8 mouse cellular contexts compared by ENCODE assay signal in the genomic region with DNA sequence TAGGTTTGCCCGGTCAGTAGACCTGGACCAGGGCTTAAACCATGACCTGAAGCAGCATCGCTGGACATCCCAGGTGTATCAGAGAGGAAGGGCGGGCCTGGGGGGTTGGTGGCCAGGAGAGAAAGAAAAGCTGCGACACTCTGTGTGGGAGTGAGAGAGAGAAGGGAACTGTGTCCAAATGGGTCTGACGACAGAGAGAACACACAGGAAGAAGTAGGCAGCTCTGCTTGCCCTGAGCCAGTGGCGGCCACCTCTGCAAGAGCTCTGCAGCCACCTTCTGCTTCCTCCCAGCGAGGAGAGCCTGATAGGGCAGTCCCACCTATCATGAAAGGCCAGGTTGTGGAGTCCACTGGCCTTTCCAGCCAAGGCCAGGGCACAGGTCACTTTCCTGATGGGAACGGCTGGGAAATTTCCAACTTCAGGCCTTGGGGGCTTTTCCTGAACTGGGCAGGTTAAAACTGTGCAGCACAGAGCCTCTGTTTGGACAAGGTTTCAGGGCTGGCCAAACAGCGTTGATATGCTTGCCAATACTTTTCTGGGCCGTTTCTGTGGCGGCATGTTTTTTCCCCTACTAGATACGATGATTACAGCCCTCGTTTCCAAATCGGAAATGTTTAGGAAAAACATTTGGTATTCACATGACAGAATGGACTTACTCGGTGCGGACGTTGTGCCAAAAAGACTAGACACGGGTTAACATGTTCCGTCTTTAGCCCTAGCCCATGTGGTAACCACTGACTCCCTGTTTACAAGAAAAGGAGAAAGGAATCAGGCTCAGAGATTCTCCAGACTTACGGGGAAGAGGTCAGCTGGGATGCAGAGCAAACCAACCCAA. TPM values are rescaled to one million over a fixed set of nuclear protein-coding genes. Genes with fewer than 3 reads are reported as not detected.
DNase-seq lines count a peak whose midpoint lies in the region; ATAC-seq and TF ChIP-seq lines count a peak whose summit lies in the region.

No protein-coding gene starts in this region.

- no peak overlapping the region for H3K4me3 ChIP-seq in kidney, postnatal 0 days (replicated peaks; ENCODE audit: low read depth, low read length)
- peak overlapping the region; percentile 29 for H3K4me3 ChIP-seq in ES-Bruce4 (ENCODE audit: low read depth, low read length)
- H3K4me3 ChIP-seq in heart, embryonic 10.5 days = no peak overlapping the region
- H3K4me3 ChIP-seq in liver, embryonic 12.5 days = no peak overlapping the region
- H3K4me3 ChIP-seq in stomach, embryonic 14.5 days (ENCODE audit: low read depth, low read length) = no peak overlapping the region

- DNase-seq in kidney, postnatal 0 days (ENCODE audit: low spot score) = no peak
- DNase-seq in kidney, adult 8-10 months = no peak
- DNase-seq in heart, embryonic 10.5 days (ENCODE audit: low spot score) = no peak
- no peak for DNase-seq in cerebellum, adult 8-10 months
- no peak for DNase-seq in testis, postnatal 14 days (ENCODE audit: low spot score)

- ATAC-seq in kidney, postnatal 0 days (replicated peaks; ENCODE audit: low FRiP score, low read depth) = no peak
- ATAC-seq in liver, embryonic 12.5 days = peak; percentile 52
- no peak for ATAC-seq in stomach, embryonic 14.5 days (ENCODE audit: insufficient number of reproducible peaks, insufficient read depth, low FRiP score, low read depth)

- peaks cover 17% of the 10 kb centered on the region for H3K4me1 ChIP-seq in kidney, postnatal 0 days (replicated peaks; ENCODE audit: insufficient read depth, low read length)
- H3K4me1 ChIP-seq in ES-Bruce4 (ENCODE audit: control insufficient read depth, insufficient read depth, low read length) = peaks cover 8% of the 10 kb centered on the region
- H3K4me1 ChIP-seq in heart, embryonic 10.5 days = peaks cover 50% of the 10 kb centered on the region
- H3K4me1 ChIP-seq in liver, embryonic 12.5 days = peaks cover 37% of the 10 kb centered on the region
- peaks cover 36% of the 10 kb centered on the region for H3K4me1 ChIP-seq in stomach, embryonic 14.5 days (ENCODE audit: control insufficient read depth, insufficient read depth, low read length)

- H3K27me3 ChIP-seq in kidney, postnatal 0 days (ENCODE audit: insufficient read depth, low read length) = no peaks in the 10 kb centered on the region
- no peaks in the 10 kb centered on the region for H3K27me3 ChIP-seq in ES-Bruce4 (ENCODE audit: control insufficient read depth, insufficient read depth, low read length, poor library complexity, severe bottlenecking)
- H3K27me3 ChIP-seq in heart, embryonic 10.5 days (ENCODE audit: insufficient read depth, poor library complexity, severe bottlenecking) = no peaks in the 10 kb centered on the region
- H3K27me3 ChIP-seq in liver, embryonic 12.5 days (replicated peaks) = peaks cover 47% of the 10 kb centered on the region
- H3K27me3 ChIP-seq in stomach, embryonic 14.5 days (ENCODE audit: control insufficient read depth, insufficient read depth, low read length) = no peaks in the 10 kb centered on the region

- no peak for TF ChIP-seq EP300 in ES-Bruce4 (IDR thresholded peaks at IDR 0.05; ENCODE audit: insufficient read depth, low read depth, low read length)

- peak overlapping the region; percentile 48; the same call in 1 of the 2 replicates for H3K4me2 ChIP-seq in kidney, postnatal 0 days (ENCODE audit: low read length)
- 0 out of 2 replicates have a peak overlapping the region, but pooled peaks have one; percentile 34 for H3K4me2 ChIP-seq in liver, embryonic 12.5 days
- H3K4me2 ChIP-seq in stomach, embryonic 14.5 days (replicated peaks; ENCODE audit: low read depth, low read length) = 0 out of 2 replicates have a peak overlapping the region, but pooled peaks have one; percentile 10

- no peak overlapping the region for H3K27ac ChIP-seq in kidney, postnatal 0 days
- peak overlapping the region; percentile 90 for H3K27ac ChIP-seq in ES-Bruce4 (ENCODE audit: insufficient read depth, low read length)
- peak overlapping the region; percentile 81 for H3K27ac ChIP-seq in heart, embryonic 10.5 days
- H3K27ac ChIP-seq in liver, embryonic 12.5 days = peak overlapping the region; percentile 58
- peak overlapping the region; percentile 78; the same call in 1 of the 2 replicates for H3K27ac ChIP-seq in stomach, embryonic 14.5 days (ENCODE audit: low read length)

- H3K9ac ChIP-seq in kidney, postnatal 0 days (ENCODE audit: low read depth, low read length) = no peak overlapping the region
- peak overlapping the region; percentile 16 for H3K9ac ChIP-seq in ES-Bruce4 (ENCODE audit: low read depth, poor library complexity, severe bottlenecking)
- no peak overlapping the region for H3K9ac ChIP-seq in liver, embryonic 12.5 days
- H3K9ac ChIP-seq in stomach, embryonic 14.5 days (replicated peaks; ENCODE audit: low read depth, low read length) = no peak overlapping the region; the same call in 1 of the 2 replicates

- no peak for TF ChIP-seq CTCF in kidney, postnatal 0 days (IDR thresholded peaks at IDR 0.05; ENCODE audit: low read depth)
- no peak for TF ChIP-seq CTCF in ES-Bruce4 (IDR thresholded peaks at IDR 0.05; ENCODE audit: low read depth, low read length)

- no peak for TF ChIP-seq POLR2A in ES-Bruce4 (IDR thresholded peaks at IDR 0.05; ENCODE audit: insufficient read depth, low read length)

- H3K9me3 ChIP-seq in kidney, postnatal 0 days (replicated peaks; ENCODE audit: low read length) = no peaks in the 10 kb centered on the region
- no peaks in the 10 kb centered on the region for H3K9me3 ChIP-seq in ES-Bruce4 (replicated peaks; ENCODE audit: control insufficient read depth, insufficient read depth, low read length, poor library complexity, severe bottlenecking)
- no peaks in the 10 kb centered on the region for H3K9me3 ChIP-seq in heart, embryonic 10.5 days
- H3K9me3 ChIP-seq in liver, embryonic 12.5 days (replicated peaks) = no peaks in the 10 kb centered on the region
- no peaks in the 10 kb centered on the region for H3K9me3 ChIP-seq in stomach, embryonic 14.5 days (ENCODE audit: control insufficient read depth, low read depth, low read length)

- H3K36me3 ChIP-seq in kidney, postnatal 0 days (ENCODE audit: insufficient read depth, low read length) = no peaks in the 10 kb centered on the region
- no peaks in the 10 kb centered on the region for H3K36me3 ChIP-seq in ES-Bruce4 (ENCODE audit: control insufficient read depth, insufficient read depth, low read length, poor library complexity, severe bottlenecking)
- H3K36me3 ChIP-seq in heart, embryonic 10.5 days = no peaks in the 10 kb centered on the region
- H3K36me3 ChIP-seq in liver, embryonic 12.5 days = no peaks in the 10 kb centered on the region
- H3K36me3 ChIP-seq in stomach, embryonic 14.5 days (ENCODE audit: control insufficient read depth, insufficient read depth, low read length) = no peaks in the 10 kb centered on the region

- 57% methylated on average over 20 of the region's 20 CpGs for WGBS in kidney, postnatal 0 days
- 64% methylated on average over 20 of the region's 20 CpGs for whole genome bisulfite sequencing in heart, embryonic 10.5 days
- WGBS in liver, embryonic 12.5 days (ENCODE audit: insufficient replicate concordance) = 55% methylated on average over 20 of the region's 20 CpGs
- 48% methylated on average over 20 of the region's 20 CpGs for WGBS in stomach, embryonic 14.5 days

RNA-seq across cellular contexts. Expression of a gene that starts 35.4 kb away (rescaled TPM):
- polyA plus RNA-seq in kidney, postnatal 0 days (2015; fragmentation: Nextera tagmentation; extraction: Ambion mirVana) = 2.4 and 3.7 TPM in 2 replicates
- 7.6 and 11.3 TPM in 2 replicates for polyA plus RNA-seq in ES-Bruce4 (2011; ENCODE audit: insufficient read depth, insufficient read length, low read depth, missing spikeins)
- polyA plus RNA-seq in heart, embryonic 10.5 days (2016; fragmentation: Nextera tagmentation; extraction: Ambion mirVana) = 3.4 and 3.8 TPM in 2 replicates
- 1.6 and 1.8 TPM in 2 replicates for polyA plus RNA-seq in liver, embryonic 12.5 days (2016; fragmentation: Nextera tagmentation; extraction: Ambion mirVana)
- 7.5 and 10.3 TPM in 2 replicates for polyA plus RNA-seq in stomach, embryonic 14.5 days (2014; fragmentation: Nextera tagmentation; extraction: Ambion mirVana)
